Mouse (Mus musculus): ENCODE measurements around the gene Fgfrl1. TPM values are rescaled to one million over a fixed set of nuclear protein-coding genes. Genes with fewer than 3 reads are reported as not detected.
A peak's percentile ranks its signal among the peaks of the same experiment; 100 is the strongest.

Fgfrl1 gene
- polyA plus RNA-seq, 1 experiment from 2014 or later = 13.0 TPM

- Histone ChIP-seq H3K4me3 (no peak overlapping the region), H3K9me3 (no peaks in the 10 kb centered on the region), H3K27ac (replicated peaks) (no peak overlapping the region), H3K4me1 (peaks cover 17% of the 10 kb centered on the region), H3K36me3 (peaks cover 16% of the 10 kb centered on the region), H3K4me2 (no peak overlapping the region), H3K27me3 (replicated peaks) (no peaks in the 10 kb centered on the region), H3K9ac (no peak overlapping the region)
- ATAC-seq (ENCODE audit: extremely low read depth, insufficient number of reproducible peaks, low FRiP score, low TSS enrichment) = no peak
- WGBS = 44% methylated on average over 3 of the region's 3 CpGs
Measured at GRCm38 (mm10) chr5:108679909-108680308, 12.3 kb upstream of the Fgfrl1 start.

- H3K9ac ChIP-seq = no peak overlapping the region
- peaks cover 17% of the 10 kb centered on the region for H3K4me1 ChIP-seq
- H3K4me3 ChIP-seq = no peak overlapping the region
- no peak for ATAC-seq (ENCODE audit: extremely low read depth, insufficient number of reproducible peaks, low FRiP score, low TSS enrichment)
- 92% methylated on average over 6 of the region's 6 CpGs for WGBS
- no peak overlapping the region for H3K4me2 ChIP-seq
- H3K36me3 ChIP-seq = peaks cover 19% of the 10 kb centered on the region
- no peaks in the 10 kb centered on the region for H3K9me3 ChIP-seq
- H3K27me3 ChIP-seq (replicated peaks) = no peaks in the 10 kb centered on the region
- H3K27ac ChIP-seq (replicated peaks) = no peak overlapping the region
Measured at GRCm38 (mm10) chr5:108680871-108681270, 11.3 kb upstream of the Fgfrl1 start.

- no peak for ATAC-seq (ENCODE audit: extremely low read depth, insufficient number of reproducible peaks, low FRiP score, low TSS enrichment)
- no peaks in the 10 kb centered on the region for H3K27me3 ChIP-seq (replicated peaks)
- no peak overlapping the region for H3K4me2 ChIP-seq
- no peaks in the 10 kb centered on the region for H3K9me3 ChIP-seq
- H3K9ac ChIP-seq = no peak overlapping the region
- H3K27ac ChIP-seq (replicated peaks) = no peak overlapping the region
- 72% methylated on average over 5 of the region's 5 CpGs for WGBS
- peaks cover 24% of the 10 kb centered on the region for H3K4me1 ChIP-seq
- no peak overlapping the region for H3K4me3 ChIP-seq
- peaks cover 11% of the 10 kb centered on the region for H3K36me3 ChIP-seq
Measured at GRCm38 (mm10) chr5:108689091-108689490, 3.1 kb upstream of the Fgfrl1 start.

- Histone ChIP-seq H3K4me2 (0 out of 2 replicates have a peak overlapping the region, but pooled peaks have one; percentile 89), H3K9ac (no peak overlapping the region), H3K4me3 (no peak overlapping the region), H3K9me3 (no peaks in the 10 kb centered on the region), H3K27ac (replicated peaks) (no peak overlapping the region), H3K27me3 (replicated peaks) (no peaks in the 10 kb centered on the region), H3K36me3 (peaks cover 3% of the 10 kb centered on the region; the same call in 1 of the 2 replicates), H3K4me1 (peaks cover 36% of the 10 kb centered on the region)
- WGBS = 58% methylated on average over 4 of the region's 4 CpGs
- ATAC-seq (ENCODE audit: extremely low read depth, insufficient number of reproducible peaks, low FRiP score, low TSS enrichment) = no peak
Measured at GRCm38 (mm10) chr5:108691152-108691551, 1.0 kb upstream of the Fgfrl1 start.

GRCm38 (mm10) chr5:108693872-108694288 is 1.7 kb downstream of the Fgfrl1 start:
- Histone ChIP-seq H3K4me1 (peaks cover 63% of the 10 kb centered on the region), H3K27ac (replicated peaks) (peak overlapping the region; percentile 74), H3K36me3 (peaks cover 3% of the 10 kb centered on the region; the same call in 1 of the 2 replicates), H3K9me3 (no peaks in the 10 kb centered on the region), H3K27me3 (replicated peaks) (no peaks in the 10 kb centered on the region), H3K4me2 (peak overlapping the region; percentile 89), H3K9ac (peak overlapping the region; percentile 95), H3K4me3 (peak overlapping the region; percentile 91)
- WGBS = under 1% methylated on average over 33 of the region's 43 CpGs
- ATAC-seq (ENCODE audit: extremely low read depth, insufficient number of reproducible peaks, low FRiP score, low TSS enrichment) = peak; percentile 87

GRCm38 (mm10) chr5:108694352-108695261 is 2.4 kb downstream of the Fgfrl1 start:
- Histone ChIP-seq H3K4me2 (peak overlapping the region; percentile 89), H3K27me3 (replicated peaks) (no peaks in the 10 kb centered on the region), H3K27ac (replicated peaks) (peak overlapping the region; percentile 74), H3K4me3 (peak overlapping the region; percentile 91), H3K9me3 (no peaks in the 10 kb centered on the region), H3K4me1 (peaks cover 70% of the 10 kb centered on the region), H3K9ac (peak overlapping the region; percentile 95), H3K36me3 (peaks cover 3% of the 10 kb centered on the region; the same call in 1 of the 2 replicates)
- under 1% methylated on average over 79 of the region's 99 CpGs for WGBS
- peak; percentile 43 for ATAC-seq (ENCODE audit: extremely low read depth, insufficient number of reproducible peaks, low FRiP score, low TSS enrichment)

GRCm38 (mm10) chr5:108695861-108696260 is 3.7 kb downstream of the Fgfrl1 start:
- Histone ChIP-seq H3K27me3 (replicated peaks) (no peaks in the 10 kb centered on the region), H3K27ac (replicated peaks) (no peak overlapping the region), H3K9ac (0 out of 2 replicates have a peak overlapping the region, but pooled peaks have one; percentile 95), H3K9me3 (no peaks in the 10 kb centered on the region), H3K36me3 (no peaks in the 10 kb centered on the region), H3K4me3 (peak overlapping the region; percentile 91), H3K4me2 (peak overlapping the region; percentile 89), H3K4me1 (peaks cover 83% of the 10 kb centered on the region)
- 85% methylated on average over 11 of the region's 12 CpGs for WGBS
- ATAC-seq (ENCODE audit: extremely low read depth, insufficient number of reproducible peaks, low FRiP score, low TSS enrichment) = no peak

- Histone ChIP-seq H3K27ac (replicated peaks) (peak overlapping the region; percentile 32; the same call in 1 of the 2 replicates), H3K36me3 (no peaks in the 10 kb centered on the region), H3K4me3 (no peak overlapping the region), H3K4me1 (peaks cover 85% of the 10 kb centered on the region), H3K4me2 (peak overlapping the region; percentile 89), H3K9ac (no peak overlapping the region; the same call in 1 of the 2 replicates), H3K27me3 (replicated peaks) (no peaks in the 10 kb centered on the region), H3K9me3 (no peaks in the 10 kb centered on the region)
- ATAC-seq (ENCODE audit: extremely low read depth, insufficient number of reproducible peaks, low FRiP score, low TSS enrichment) = no peak
- WGBS = 84% methylated on average over 3 of the region's 3 CpGs
Measured at GRCm38 (mm10) chr5:108696542-108696941, 4.4 kb downstream of the Fgfrl1 start.

- Histone ChIP-seq H3K4me3 (no peak overlapping the region), H3K36me3 (peaks cover 4% of the 10 kb centered on the region; the same call in 1 of the 2 replicates), H3K4me2 (peak overlapping the region; percentile 21), H3K9ac (peak overlapping the region; percentile 58), H3K9me3 (no peaks in the 10 kb centered on the region), H3K27ac (replicated peaks) (peak overlapping the region; percentile 37), H3K4me1 (peaks cover 80% of the 10 kb centered on the region), H3K27me3 (replicated peaks) (no peaks in the 10 kb centered on the region)
- no peak for ATAC-seq (ENCODE audit: extremely low read depth, insufficient number of reproducible peaks, low FRiP score, low TSS enrichment)
- WGBS = 54% methylated on average over 4 of the region's 4 CpGs
Measured at GRCm38 (mm10) chr5:108697341-108697753, 5.2 kb downstream of the Fgfrl1 start.

- Histone ChIP-seq H3K27me3 (replicated peaks) (no peaks in the 10 kb centered on the region), H3K9ac (peak overlapping the region; percentile 37; the same call in 1 of the 2 replicates)
Measured at GRCm38 (mm10) chr5:108700346-108700745, 8.2 kb downstream of the Fgfrl1 start.

GRCm38 (mm10) chr5:108701341-108702021 is 9.3 kb downstream of the Fgfrl1 start:
- 63% methylated on average over 10 of the region's 10 CpGs for WGBS
- Histone ChIP-seq H3K9me3 (no peaks in the 10 kb centered on the region), H3K36me3 (peaks cover 41% of the 10 kb centered on the region), H3K4me1 (peaks cover 67% of the 10 kb centered on the region), H3K4me2 (no peak overlapping the region), H3K4me3 (no peak overlapping the region), H3K27ac (replicated peaks) (peak overlapping the region; percentile 77), H3K27me3 (replicated peaks) (no peaks in the 10 kb centered on the region), H3K9ac (peak overlapping the region; percentile 37; the same call in 1 of the 2 replicates)
- ATAC-seq (ENCODE audit: extremely low read depth, insufficient number of reproducible peaks, low FRiP score, low TSS enrichment) = no peak

More at GRCm38 (mm10) chr5:108700346-108700745, 8.2 kb downstream of the Fgfrl1 start:
- Histone ChIP-seq H3K9me3 (no peaks in the 10 kb centered on the region), H3K36me3 (peaks cover 30% of the 10 kb centered on the region), H3K27ac (replicated peaks) (peak overlapping the region; percentile 77), H3K4me3 (no peak overlapping the region), H3K4me2 (peak overlapping the region; percentile 29; the same call in 1 of the 2 replicates), H3K4me1 (peaks cover 78% of the 10 kb centered on the region)
- ATAC-seq (ENCODE audit: extremely low read depth, insufficient number of reproducible peaks, low FRiP score, low TSS enrichment) = no peak
- 33% methylated on average over 3 of the region's 3 CpGs for WGBS
